Mouse (Mus musculus) hindbrain, embryonic 16.5 days (tissue): Measurements from ENCODE around the gene Cdc42ep2. TPM values are rescaled to one million over a fixed set of nuclear protein-coding genes. Genes with fewer than 3 reads are reported as not detected.
A peak's percentile ranks its signal among the peaks of the same experiment; 100 is the strongest.

Source experiments
- ATAC-seq: fragments of 200-750 bp; cut with Nextera tagmentation; 2 replicates; pipeline ENCODE4 v1.8.0; 2017; ENCODE audit warnings: moderate TSS enrichment, moderate library complexity
- H3K27ac ChIP-seq: fragments of 300-500 bp; sonication (generic); 2 replicates; pipeline ENCODE4 v1.5.1; 2014; ENCODE audit warnings: low read depth, mild to moderate bottlenecking, control low read depth, low read length, moderate library complexity
- H3K27me3 ChIP-seq: fragments of 300-500 bp; sonication (generic); replicated peaks from 2 replicates; pipeline ENCODE4 v1.6.1; 2014; ENCODE audit warnings: low read length; ENCODE audit not compliant: control insufficient read depth, insufficient read depth
- H3K36me3 ChIP-seq: fragments of 300-500 bp; sonication (generic); 2 replicates; pipeline ENCODE4 v1.6.1; 2014; ENCODE audit warnings: mild to moderate bottlenecking, low read length, moderate library complexity, mixed read lengths; ENCODE audit not compliant: control insufficient read depth, insufficient read depth
- H3K4me1 ChIP-seq: fragments of 300-500 bp; sonication (generic); 2 replicates; pipeline ENCODE4 v1.6.1; 2014; ENCODE audit warnings: low read depth, low read length; ENCODE audit not compliant: control insufficient read depth, insufficient read depth
- H3K4me2 ChIP-seq: fragments of 300-500 bp; sonication (generic); 2 replicates; pipeline ENCODE4 v1.6.1; 2014; ENCODE audit warnings: mild to moderate bottlenecking, low read length, control low read depth, moderate library complexity
- H3K4me3 ChIP-seq: fragments of 300-500 bp; sonication (generic); 2 replicates; pipeline ENCODE4 v1.5.1; 2014; ENCODE audit warnings: mild to moderate bottlenecking, low read length, control low read depth, moderate library complexity
- H3K9ac ChIP-seq: fragments of 300-500 bp; sonication (generic); 2 replicates; pipeline ENCODE4 v1.6.1; 2014; ENCODE audit warnings: low read depth, mild to moderate bottlenecking, control low read depth, low read length, moderate library complexity
- H3K9me3 ChIP-seq: fragments of 300-500 bp; sonication (generic); 2 replicates; pipeline ENCODE4 v1.6.1; 2014; ENCODE audit warnings: mild to moderate bottlenecking, low read length, moderate library complexity; ENCODE audit not compliant: control insufficient read depth
- WGBS: fragments of 180-500 bp; shearing (Covaris S2); extraction: QIAGEN DNeasy Blood & Tissue Kit; methylation state at CpG from one replicate; pipeline ENCODE4 v1.1.7; 2014; 5-methylcytosine and 5-hydroxymethylcytosine counted together
- polyA plus RNA-seq: library from polyadenylated mRNA; unstranded; fragments of >200 nt; fragmentation: Nextera tagmentation; extraction: Ambion mirVana; gene quantifications from 2 replicates; pipeline ENCODE4 v1.2.1, GENCODE M21; 2015

Gene Cdc42ep2
- polyA plus RNA-seq, 1 experiment from 2014 or later, result 23.4 TPM

- 30% methylated on average over 3 of the region's 3 CpGs for WGBS
- no peak overlapping the region for H3K4me2 ChIP-seq
- H3K36me3 ChIP-seq, result 0 out of 2 replicates have a peak, but pooled peaks cover 2% of the 10 kb centered on the region
- H3K27me3 ChIP-seq, result no peaks in the 10 kb centered on the region
- no peaks in the 10 kb centered on the region for H3K4me1 ChIP-seq
- ATAC-seq, result peak; percentile 60
- H3K9me3 ChIP-seq, result no peaks in the 10 kb centered on the region
- no peak overlapping the region for H3K4me3 ChIP-seq
- H3K27ac ChIP-seq, result no peak overlapping the region
- H3K9ac ChIP-seq, result no peak overlapping the region
Observed at GRCm38 (mm10) chr19:5956685-5957084, 32.1 kb upstream of the Cdc42ep2 start.

DNA sequence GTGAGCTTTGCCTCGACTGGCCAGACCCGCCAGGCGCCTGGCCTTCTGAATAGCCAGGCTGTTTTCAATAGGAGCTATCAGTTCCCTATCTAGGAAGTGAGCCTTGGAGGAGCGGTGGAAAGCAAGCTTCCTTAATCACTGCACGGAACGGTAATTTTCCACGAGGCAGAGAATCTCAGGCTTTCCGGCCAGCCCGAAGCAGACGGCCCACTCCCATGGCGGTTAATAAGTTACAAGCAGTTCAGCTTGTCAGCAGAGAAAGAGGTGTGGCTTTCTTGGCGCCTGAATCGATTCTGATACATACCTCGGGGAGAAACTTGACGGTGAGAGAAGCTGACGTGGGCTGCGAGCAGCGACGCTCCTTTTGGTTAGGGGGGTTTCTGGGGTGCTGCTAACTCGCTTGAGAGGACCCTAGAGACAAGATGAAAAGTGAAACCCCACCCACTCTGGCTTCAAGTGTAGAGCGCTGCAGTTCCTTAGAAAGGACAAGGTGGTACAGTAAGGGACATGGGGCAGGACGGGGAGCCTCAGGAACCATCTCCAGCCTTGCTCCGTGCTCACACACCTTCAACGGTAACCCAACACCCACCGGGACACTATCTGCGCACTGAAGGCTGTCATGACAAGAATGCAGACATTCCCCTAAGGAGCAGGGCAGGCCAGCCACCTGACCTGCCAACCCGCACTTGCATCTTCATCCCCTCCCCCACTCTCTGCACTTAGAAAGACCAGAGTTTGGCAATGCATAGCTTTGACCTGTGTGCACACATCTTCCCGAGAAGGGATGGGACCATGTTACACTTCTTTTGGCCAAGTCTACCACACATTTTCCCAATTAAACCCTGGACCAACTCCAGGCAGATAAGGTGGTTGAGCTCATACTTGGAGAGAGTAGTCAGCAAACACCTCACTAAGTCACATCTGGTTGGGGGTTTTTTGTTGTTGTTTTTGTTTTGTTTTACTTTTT is 31.4 kb upstream of the Cdc42ep2 start:
- Histone ChIP-seq H3K4me1 (no peaks in the 10 kb centered on the region), H3K36me3 (0 out of 2 replicates have a peak, but pooled peaks cover 2% of the 10 kb centered on the region), H3K4me2 (no peak overlapping the region), H3K4me3 (no peak overlapping the region), H3K27me3 (no peaks in the 10 kb centered on the region), H3K27ac (no peak overlapping the region), H3K9ac (no peak overlapping the region), H3K9me3 (no peaks in the 10 kb centered on the region)
- WGBS, result 82% methylated on average over 28 of the region's 28 CpGs
- no peak for ATAC-seq

GRCm38 (mm10) chr19:5954936-5955335 is 30.3 kb upstream of the Cdc42ep2 start:
- WGBS, result 95% methylated on average over 10 of the region's 10 CpGs
- Histone ChIP-seq H3K4me1 (no peaks in the 10 kb centered on the region), H3K4me2 (no peak overlapping the region), H3K9ac (no peak overlapping the region), H3K27ac (no peak overlapping the region), H3K9me3 (no peaks in the 10 kb centered on the region), H3K4me3 (no peak overlapping the region), H3K27me3 (no peaks in the 10 kb centered on the region), H3K36me3 (0 out of 2 replicates have a peak, but pooled peaks cover 2% of the 10 kb centered on the region)
- no peak for ATAC-seq

DNA sequence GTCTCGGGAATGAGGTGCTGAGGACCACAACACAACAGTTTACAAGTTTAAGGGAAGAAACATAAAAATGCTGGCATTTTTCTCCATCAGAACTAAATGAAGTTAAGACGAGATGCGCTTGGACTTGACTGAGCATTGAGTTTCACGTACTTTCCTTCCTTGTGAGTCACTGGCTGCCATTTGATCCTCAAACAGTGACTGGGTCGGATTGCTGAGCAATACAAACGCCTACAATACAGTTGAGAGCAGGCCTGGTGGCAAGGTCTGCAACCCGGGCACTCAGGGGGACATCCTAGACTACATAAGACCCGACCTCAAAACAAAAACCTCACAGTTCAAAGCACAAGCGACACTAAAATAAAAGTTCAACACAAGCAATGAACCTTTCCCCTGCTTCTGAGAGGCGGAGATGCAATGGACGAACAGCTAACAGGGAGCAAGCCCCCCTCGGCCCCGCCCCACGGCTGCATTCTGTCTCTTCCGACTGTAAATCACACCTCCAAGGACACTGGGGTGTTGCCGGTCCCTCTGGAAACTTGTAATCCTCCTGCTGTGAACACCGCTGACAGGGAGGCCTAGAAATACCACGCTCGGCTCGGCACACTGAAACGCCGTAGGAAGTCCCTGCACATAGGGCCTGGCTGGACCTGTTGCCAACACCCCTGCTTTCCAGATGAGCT is 29.6 kb upstream of the Cdc42ep2 start:
- H3K4me1 ChIP-seq, result no peaks in the 10 kb centered on the region
- no peak for ATAC-seq
- no peak overlapping the region for H3K27ac ChIP-seq
- H3K4me2 ChIP-seq, result no peak overlapping the region
- H3K4me3 ChIP-seq, result no peak overlapping the region
- H3K9me3 ChIP-seq, result no peaks in the 10 kb centered on the region
- no peak overlapping the region for H3K9ac ChIP-seq
- H3K27me3 ChIP-seq, result no peaks in the 10 kb centered on the region
- 0 out of 2 replicates have a peak, but pooled peaks cover 2% of the 10 kb centered on the region for H3K36me3 ChIP-seq
- WGBS, result 89% methylated on average over 22 of the region's 22 CpGs

DNA sequence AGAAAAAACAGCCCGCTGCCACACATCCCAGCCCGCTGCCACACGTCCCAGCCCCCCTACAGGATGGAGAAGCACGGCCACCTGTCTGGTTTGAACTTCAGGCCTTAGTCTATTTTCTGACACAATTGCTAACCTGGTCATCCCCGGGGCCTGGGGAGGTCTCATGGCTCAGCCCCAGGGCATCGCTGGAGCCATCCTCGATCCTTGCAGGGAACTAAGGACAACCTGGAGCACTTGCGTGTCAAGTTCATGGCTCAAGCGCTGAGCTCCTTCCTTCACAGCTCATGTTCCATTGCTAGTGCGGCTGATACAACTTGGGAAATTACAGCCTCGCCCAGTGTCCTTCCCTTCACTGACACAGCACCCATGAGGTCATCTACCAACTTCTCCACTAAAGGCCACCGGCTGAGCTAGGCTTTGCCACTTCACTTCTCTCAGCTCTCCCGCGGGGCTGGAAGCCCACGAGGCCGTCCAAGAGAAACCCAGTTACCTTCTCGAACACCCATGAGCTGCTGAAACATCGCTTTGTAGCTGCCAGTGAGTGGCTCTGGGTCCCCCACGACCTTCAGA is 28.7 kb upstream of the Cdc42ep2 start:
- no peak overlapping the region for H3K4me3 ChIP-seq
- no peaks in the 10 kb centered on the region for H3K9me3 ChIP-seq
- no peak overlapping the region for H3K27ac ChIP-seq
- H3K9ac ChIP-seq, result no peak overlapping the region
- 0 out of 2 replicates have a peak, but pooled peaks cover 2% of the 10 kb centered on the region for H3K36me3 ChIP-seq
- ATAC-seq, result no peak
- H3K4me2 ChIP-seq, result no peak overlapping the region
- H3K27me3 ChIP-seq, result no peaks in the 10 kb centered on the region
- H3K4me1 ChIP-seq, result no peaks in the 10 kb centered on the region
- 93% methylated on average over 19 of the region's 19 CpGs for WGBS

GRCm38 (mm10) chr19:5952071-5952691 is 27.6 kb upstream of the Cdc42ep2 start:
- H3K4me3 ChIP-seq, result no peak overlapping the region
- no peak overlapping the region for H3K27ac ChIP-seq
- 85% methylated on average over 13 of the region's 13 CpGs for WGBS
- no peak overlapping the region for H3K9ac ChIP-seq
- H3K36me3 ChIP-seq, result 0 out of 2 replicates have a peak, but pooled peaks cover 2% of the 10 kb centered on the region
- H3K4me2 ChIP-seq, result no peak overlapping the region
- no peak for ATAC-seq
- no peaks in the 10 kb centered on the region for H3K4me1 ChIP-seq
- H3K9me3 ChIP-seq, result no peaks in the 10 kb centered on the region
- H3K27me3 ChIP-seq, result no peaks in the 10 kb centered on the region

GRCm38 (mm10) chr19:5951631-5952030 is 27.0 kb upstream of the Cdc42ep2 start:
- H3K36me3 ChIP-seq, result 0 out of 2 replicates have a peak, but pooled peaks cover 2% of the 10 kb centered on the region
- H3K27me3 ChIP-seq, result no peaks in the 10 kb centered on the region
- no peak overlapping the region for H3K4me2 ChIP-seq
- no peak for ATAC-seq
- 91% methylated on average over 16 of the region's 16 CpGs for WGBS
- no peak overlapping the region for H3K4me3 ChIP-seq
- no peaks in the 10 kb centered on the region for H3K9me3 ChIP-seq
- no peak overlapping the region for H3K9ac ChIP-seq
- no peak overlapping the region for H3K27ac ChIP-seq
- H3K4me1 ChIP-seq, result no peaks in the 10 kb centered on the region

DNA sequence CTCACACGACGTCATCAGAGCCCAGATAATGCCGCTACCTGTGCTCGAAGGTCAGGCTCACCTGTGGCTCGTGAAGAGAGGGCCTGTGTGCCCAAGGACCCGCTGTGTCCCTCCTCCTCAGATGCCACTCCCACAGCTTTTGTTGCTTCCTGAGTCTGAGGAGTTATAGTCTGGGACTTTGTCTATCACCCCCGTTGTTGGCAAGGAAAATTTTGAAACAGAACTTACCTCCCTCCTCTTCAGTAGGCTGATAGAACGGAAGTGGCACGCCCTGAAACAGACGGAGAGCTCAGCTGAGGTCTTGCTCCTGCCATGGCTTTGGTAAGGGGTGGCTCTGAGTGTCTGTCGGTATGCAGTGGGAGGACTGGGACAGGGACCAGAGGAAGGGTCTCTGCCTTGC is 25.6 kb upstream of the Cdc42ep2 start:
- ATAC-seq, result no peak
- no peak overlapping the region for H3K4me2 ChIP-seq
- 94% methylated on average over 11 of the region's 11 CpGs for WGBS
- H3K4me1 ChIP-seq, result peaks cover 2% of the 10 kb centered on the region; the same call in 1 of the 2 replicates
- H3K4me3 ChIP-seq, result no peak overlapping the region
- H3K9me3 ChIP-seq, result no peaks in the 10 kb centered on the region
- H3K27me3 ChIP-seq, result no peaks in the 10 kb centered on the region
- H3K36me3 ChIP-seq, result 0 out of 2 replicates have a peak, but pooled peaks cover 2% of the 10 kb centered on the region
- H3K9ac ChIP-seq, result no peak overlapping the region
- no peak overlapping the region for H3K27ac ChIP-seq
